Mouse (Mus musculus): Measurements from ENCODE around the gene Tasp1. TPM values are rescaled to one million over a fixed set of nuclear protein-coding genes. Genes with fewer than 3 reads are reported as not detected.

The Tasp1 gene
- polyA plus RNA-seq, 1 experiment from 2014 or later = 15.1 TPM

DNA sequence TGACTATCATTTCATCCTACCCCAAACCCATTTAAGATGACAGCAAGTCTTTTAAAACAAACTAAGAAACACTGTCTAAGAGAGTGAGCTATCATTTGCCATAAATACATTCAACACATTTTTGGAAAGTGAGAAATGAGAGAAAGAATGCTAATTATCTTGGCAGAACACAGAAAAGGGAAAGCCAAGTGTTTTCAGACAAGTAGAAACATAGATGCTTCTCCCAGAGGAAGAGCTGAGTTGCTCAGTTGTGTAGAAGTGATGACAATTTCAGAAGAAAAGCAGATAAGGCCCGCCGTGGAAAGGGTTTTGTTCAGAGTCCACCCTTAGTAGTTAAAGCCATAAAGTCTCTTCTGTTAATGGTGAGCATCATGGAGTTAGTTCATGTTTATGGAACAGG is 281.7 kb downstream of the Tasp1 start:
- no peaks in the 10 kb centered on the region for H3K4me1 ChIP-seq (ENCODE audit: control insufficient read depth, insufficient read depth, low read length)
- H3K4me3 ChIP-seq (ENCODE audit: low read depth, low read length) = no peak overlapping the region
- WGBS = 77% methylated on average over 2 of the region's 2 CpGs
- no peaks in the 10 kb centered on the region for H3K36me3 ChIP-seq (ENCODE audit: control insufficient read depth, insufficient read depth, low read length)
- no peak overlapping the region for H3K4me2 ChIP-seq (ENCODE audit: low read depth)
- no peaks in the 10 kb centered on the region for H3K9me3 ChIP-seq (ENCODE audit: control insufficient read depth, low read length)
- H3K9ac ChIP-seq (ENCODE audit: low read length) = no peak overlapping the region
- no peaks in the 10 kb centered on the region for H3K27me3 ChIP-seq (ENCODE audit: control insufficient read depth, insufficient read depth, low read length)
- ATAC-seq (ENCODE audit: insufficient read depth, low FRiP score, low TSS enrichment) (no peak), DNase-seq (ENCODE audit: low spot score) (no peak)
- no peak overlapping the region for H3K27ac ChIP-seq (ENCODE audit: low read depth, low read length)

DNA sequence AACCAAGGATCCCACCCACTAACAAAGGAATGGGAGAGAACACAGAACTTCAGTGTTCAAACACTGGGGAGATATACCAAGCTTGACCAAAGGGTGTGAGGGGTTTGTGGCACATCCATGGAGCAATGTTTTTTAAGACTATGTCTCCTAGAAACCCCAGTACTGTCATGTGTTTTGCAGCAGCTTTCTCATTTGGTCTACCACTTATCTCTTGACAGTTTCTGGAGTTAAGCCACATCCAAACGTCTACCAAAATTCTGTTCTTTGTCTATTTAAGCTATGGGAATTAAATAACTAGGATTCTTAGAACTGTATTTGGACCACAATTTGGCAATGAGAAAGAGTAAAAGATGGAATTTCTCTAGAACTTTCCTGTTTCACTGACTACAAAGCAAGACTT is 282.1 kb downstream of the Tasp1 start:
- H3K36me3 ChIP-seq (ENCODE audit: control insufficient read depth, insufficient read depth, low read length) = no peaks in the 10 kb centered on the region
- H3K27ac ChIP-seq (ENCODE audit: low read depth, low read length) = no peak overlapping the region
- no peak overlapping the region for H3K9ac ChIP-seq (ENCODE audit: low read length)
- no peak overlapping the region for H3K4me3 ChIP-seq (ENCODE audit: low read depth, low read length)
- H3K9me3 ChIP-seq (ENCODE audit: control insufficient read depth, low read length) = no peaks in the 10 kb centered on the region
- no peaks in the 10 kb centered on the region for H3K4me1 ChIP-seq (ENCODE audit: control insufficient read depth, insufficient read depth, low read length)
- ATAC-seq (ENCODE audit: insufficient read depth, low FRiP score, low TSS enrichment) (no peak), DNase-seq (ENCODE audit: low spot score) (no peak)
- H3K4me2 ChIP-seq (ENCODE audit: low read depth) = no peak overlapping the region
- no peaks in the 10 kb centered on the region for H3K27me3 ChIP-seq (ENCODE audit: control insufficient read depth, insufficient read depth, low read length)
- WGBS = 84% methylated on average over 1 of the region's 1 CpGs

Other genes with a start within 250 kb of the Tasp1 start
- gene Gm17374, start 85.2 kb upstream of the Tasp1 start, polyA plus RNA-seq (2014; fragmentation: Nextera tagmentation; extraction: Ambion mirVana) = not detected in 2 replicates
- 27.5 and 29.5 TPM in 2 replicates for gene Esf1, start 103.8 kb upstream of the Tasp1 start, polyA plus RNA-seq (2014; fragmentation: Nextera tagmentation; extraction: Ambion mirVana)
- gene Ndufaf5, start 103.8 kb upstream of the Tasp1 start, polyA plus RNA-seq (2014; fragmentation: Nextera tagmentation; extraction: Ambion mirVana) = 26.4 and 31.6 TPM in 2 replicates